Mouse (Mus musculus) C2C12 (cell line): ENCODE measurements at regions not wholly inside any gene's neighbourhood (a gene's known extent, or its start where the extent isn't known, plus 50 kb on each side); places are given as distances from the start of the nearest gene placed in this dataset.

Source experiments
- H3K27me3 ChIP-seq: one replicate; pipeline ENCODE4 v1.6.1; 2011; ENCODE audit not compliant: control insufficient read depth, insufficient read depth, insufficient read length
- H3K36me3 ChIP-seq: one replicate; pipeline ENCODE4 v1.6.1; 2011; ENCODE audit not compliant: control insufficient read depth, insufficient read depth
- H3K4me3 ChIP-seq: one replicate; pipeline ENCODE4 v1.5.1; 2011; ENCODE audit warnings: mild to moderate bottlenecking, control low read depth; ENCODE audit not compliant: poor library complexity, insufficient read depth, severe bottlenecking
- H3K79me2 ChIP-seq: one replicate; pipeline ENCODE4 v1.6.1; 2011; ENCODE audit not compliant: control insufficient read depth, insufficient read depth
- H3K79me3 ChIP-seq: one replicate; pipeline ENCODE4 v1.6.1; 2011; ENCODE audit warnings: low read depth, control low read depth
- H3ac ChIP-seq: one replicate; pipeline ENCODE3; 2011; ENCODE audit warnings: low read depth; ENCODE audit not compliant: control insufficient read depth, insufficient read length
- CEBPB ChIP-seq: IDR thresholded peaks from one replicate; pipeline ENCODE4 v1.6.1; 2011; ENCODE audit warnings: low read depth, mild to moderate bottlenecking, control low read depth, moderate library complexity
- CTCF ChIP-seq: IDR thresholded peaks from one replicate; pipeline ENCODE4 v1.5.1; 2011; ENCODE audit not compliant: control insufficient read depth, insufficient read depth, insufficient read length
- FOSL1 ChIP-seq: IDR thresholded peaks from one replicate; pipeline ENCODE4 v1.8.0; 2011; ENCODE audit warnings: mild to moderate bottlenecking, low read length; ENCODE audit not compliant: poor library complexity, insufficient read depth, severe bottlenecking
- MAX ChIP-seq: IDR thresholded peaks from one replicate; pipeline ENCODE4 v1.6.1; 2011; ENCODE audit warnings: mild to moderate bottlenecking, control low read depth
- MYOD1 ChIP-seq: IDR thresholded peaks from one replicate; pipeline ENCODE4 v1.6.1; 2011; ENCODE audit warnings: low read depth; ENCODE audit not compliant: control insufficient read depth, insufficient read length
- MYOG ChIP-seq: IDR thresholded peaks from one replicate; pipeline ENCODE4 v1.6.1; 2011; ENCODE audit not compliant: control insufficient read depth, insufficient read length; ENCODE audit errors: extremely low read depth
- USF1 ChIP-seq: IDR thresholded peaks from one replicate; pipeline ENCODE4 v1.6.1; 2011; ENCODE audit warnings: low read depth, mild to moderate bottlenecking, control low read depth, moderate library complexity

GRCm38 (mm10) chr9:32016286-32016685 is 99.7 kb upstream of the Arhgap32 start:
- Histone ChIP-seq H3K4me3 (no peak overlapping the region), H3K79me3 (no peaks in the 10 kb centered on the region), H3K79me2 (no peaks in the 10 kb centered on the region), H3ac (no peak overlapping the region), H3K36me3 (no peaks in the 10 kb centered on the region), H3K27me3 (no peaks in the 10 kb centered on the region)
- TF ChIP-seq MAX (no peak), FOSL1 (no peak), CTCF (no peak), CEBPB (no peak), MYOG (no peak), USF1 (no peak), MYOD1 (no peak)

DNA sequence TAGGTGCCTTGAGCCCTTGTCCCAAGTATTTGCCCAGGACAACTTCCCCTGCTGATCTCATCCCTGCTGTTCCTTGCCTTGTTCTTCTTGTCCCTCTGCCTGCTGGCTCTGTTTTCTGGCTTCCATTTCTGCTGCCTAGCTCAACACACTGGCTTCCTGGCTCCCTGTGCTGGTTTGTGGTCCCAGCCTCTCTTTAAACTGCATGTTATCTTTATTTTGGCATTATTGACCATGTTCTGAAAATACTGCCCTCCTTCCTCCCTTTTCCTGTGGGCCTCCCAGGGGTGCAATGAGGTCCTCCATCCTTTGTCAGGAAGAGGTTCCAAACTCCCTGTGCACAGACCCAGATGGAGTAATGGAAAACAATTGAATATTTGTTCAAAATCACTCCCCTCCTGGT is 97.9 kb upstream of the Arhgap32 start:
- no peaks in the 10 kb centered on the region for H3K79me2 ChIP-seq
- no peaks in the 10 kb centered on the region for H3K79me3 ChIP-seq
- H3K27me3 ChIP-seq: no peaks in the 10 kb centered on the region
- TF ChIP-seq MAX (no peak), CEBPB (no peak), MYOG (no peak)
- no peak overlapping the region for H3K4me3 ChIP-seq
- H3ac ChIP-seq: no peak overlapping the region
- H3K36me3 ChIP-seq: no peaks in the 10 kb centered on the region

GRCm38 (mm10) chr9:32019786-32020185 is 96.2 kb upstream of the Arhgap32 start:
- Histone ChIP-seq H3K4me3 (no peak overlapping the region), H3ac (no peak overlapping the region), H3K79me2 (no peaks in the 10 kb centered on the region), H3K27me3 (no peaks in the 10 kb centered on the region), H3K36me3 (no peaks in the 10 kb centered on the region), H3K79me3 (no peaks in the 10 kb centered on the region)
- no peak for TF ChIP-seq CTCF
- TF ChIP-seq CEBPB: no peak
- TF ChIP-seq MYOG: no peak
- TF ChIP-seq FOSL1: no peak
- TF ChIP-seq MYOD1: no peak
- TF ChIP-seq MAX: no peak
- no peak for TF ChIP-seq USF1

DNA sequence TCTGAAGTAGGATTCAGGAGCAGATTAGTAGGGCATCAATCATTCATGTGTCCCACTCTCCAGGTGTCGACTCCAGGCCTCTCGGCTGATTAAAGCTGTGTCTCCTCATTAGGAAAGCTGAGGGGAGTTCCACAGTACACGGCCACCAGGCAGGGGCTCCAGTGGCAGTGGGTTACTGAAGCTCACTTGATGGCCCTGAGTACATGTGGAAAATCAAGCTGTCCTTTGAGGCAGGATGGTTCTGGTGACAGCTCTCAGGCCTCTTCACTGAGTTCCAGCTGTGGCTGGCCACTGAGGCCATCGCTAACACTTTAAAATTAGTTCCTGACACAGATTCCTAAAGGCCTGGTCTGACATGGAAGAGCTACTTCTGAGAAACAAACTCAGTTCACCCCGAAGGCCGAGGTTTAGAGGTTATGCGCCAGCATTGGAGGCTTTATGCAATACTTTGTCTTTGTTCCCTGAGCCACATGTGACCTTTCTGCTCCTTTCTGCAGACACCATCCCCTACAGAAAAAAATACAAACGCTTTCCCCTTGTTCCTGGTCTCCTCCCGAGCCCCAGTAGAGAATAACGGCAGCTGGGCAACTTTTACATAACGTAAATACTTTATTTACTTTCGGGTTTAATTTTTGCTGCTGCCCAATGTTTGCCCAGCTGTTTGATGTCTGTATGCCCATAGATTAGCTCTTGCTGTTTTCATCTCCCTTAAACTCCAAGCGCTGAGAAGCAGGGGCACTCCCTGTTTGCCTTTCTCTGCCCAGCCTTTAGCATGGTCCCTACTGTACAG is 94.8 kb upstream of the Arhgap32 start:
- no peaks in the 10 kb centered on the region for H3K27me3 ChIP-seq
- H3K79me2 ChIP-seq: no peaks in the 10 kb centered on the region
- H3K36me3 ChIP-seq: no peaks in the 10 kb centered on the region
- H3ac ChIP-seq: no peak overlapping the region
- no peak for TF ChIP-seq USF1
- TF ChIP-seq CTCF: no peak
- TF ChIP-seq CEBPB: no peak
- TF ChIP-seq MAX: no peak
- TF ChIP-seq FOSL1: no peak
- no peak for TF ChIP-seq MYOG
- no peak for TF ChIP-seq MYOD1
- no peak overlapping the region for H3K4me3 ChIP-seq
- H3K79me3 ChIP-seq: no peaks in the 10 kb centered on the region

DNA sequence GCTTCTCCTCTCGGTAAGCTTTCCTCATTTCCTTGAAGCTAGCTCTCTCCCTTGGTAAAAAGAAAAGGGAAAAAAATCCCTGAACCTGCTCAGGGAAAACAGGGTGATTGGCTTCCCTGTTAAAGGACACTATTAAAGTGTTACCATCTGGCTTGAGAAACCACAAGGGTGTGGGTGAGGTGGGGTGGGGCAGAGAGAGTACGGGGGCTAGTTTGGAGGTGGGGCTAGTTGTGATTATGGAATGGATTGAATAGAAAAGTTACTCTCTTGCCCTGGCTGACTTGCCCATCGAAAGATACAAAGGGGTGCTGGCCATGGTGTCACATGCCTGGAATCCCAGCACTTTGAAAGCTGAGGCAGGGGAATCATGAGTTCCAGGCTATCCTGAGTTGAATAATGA is 94.2 kb upstream of the Arhgap32 start:
- Histone ChIP-seq H3ac (no peak overlapping the region), H3K36me3 (no peaks in the 10 kb centered on the region), H3K79me3 (no peaks in the 10 kb centered on the region), H3K79me2 (no peaks in the 10 kb centered on the region), H3K27me3 (no peaks in the 10 kb centered on the region), H3K4me3 (no peak overlapping the region)
- no peak for TF ChIP-seq CEBPB
- TF ChIP-seq MAX: no peak
- no peak for TF ChIP-seq MYOD1
- TF ChIP-seq FOSL1: no peak
- TF ChIP-seq USF1: no peak
- TF ChIP-seq CTCF: no peak
- no peak for TF ChIP-seq MYOG

- Histone ChIP-seq H3K36me3 (no peaks in the 10 kb centered on the region), H3K79me3 (no peaks in the 10 kb centered on the region), H3K4me3 (no peak overlapping the region), H3K79me2 (no peaks in the 10 kb centered on the region), H3ac (no peak overlapping the region), H3K27me3 (no peaks in the 10 kb centered on the region)
- no peak for TF ChIP-seq MAX
- TF ChIP-seq USF1: no peak
- no peak for TF ChIP-seq CEBPB
- no peak for TF ChIP-seq CTCF
- TF ChIP-seq MYOG: no peak
- no peak for TF ChIP-seq MYOD1
- TF ChIP-seq FOSL1: no peak
These were observed 92.9 kb upstream of the Arhgap32 start for GRCm38 (mm10) chr9:32022996-32023395.
